Mouse (Mus musculus): ENCODE data around the gene Alpi. TPM values are rescaled to one million over a fixed set of nuclear protein-coding genes. Genes with fewer than 3 reads are reported as not detected.

Alpi gene
- polyA plus RNA-seq, 1 experiment from 2014 or later = not detected

- Histone ChIP-seq H3K4me3 (no peak overlapping the region), H3K36me3 (no peaks in the 10 kb centered on the region), H3K9me3 (replicated peaks) (no peaks in the 10 kb centered on the region), H3K9ac (no peak overlapping the region), H3K4me2 (no peak overlapping the region), H3K27ac (no peak overlapping the region), H3K27me3 (no peaks in the 10 kb centered on the region), H3K4me1 (replicated peaks) (no peaks in the 10 kb centered on the region)
- no peak for ATAC-seq (replicated peaks; ENCODE audit: insufficient number of reproducible peaks, insufficient read depth, low FRiP score, low read depth)
- WGBS = 74% methylated on average over 8 of the region's 8 CpGs
Measured at GRCm38 (mm10) chr1:87106536-87106935, 5.1 kb upstream of the Alpi start.

GRCm38 (mm10) chr1:87103936-87104335, 2.5 kb upstream of the Alpi start:
- Histone ChIP-seq H3K9me3 (replicated peaks) (no peaks in the 10 kb centered on the region), H3K27me3 (peaks cover 11% of the 10 kb centered on the region), H3K9ac (no peak overlapping the region), H3K36me3 (no peaks in the 10 kb centered on the region), H3K4me2 (no peak overlapping the region), H3K4me3 (no peak overlapping the region), H3K27ac (no peak overlapping the region), H3K4me1 (replicated peaks) (no peaks in the 10 kb centered on the region)
- ATAC-seq (replicated peaks; ENCODE audit: insufficient number of reproducible peaks, insufficient read depth, low FRiP score, low read depth) = no peak
- WGBS = 84% methylated on average over 1 of the region's 1 CpGs

GRCm38 (mm10) chr1:87102114-87102513, 708 bp upstream of the Alpi start:
- Histone ChIP-seq H3K4me3 (no peak overlapping the region), H3K9ac (no peak overlapping the region), H3K9me3 (replicated peaks) (no peaks in the 10 kb centered on the region), H3K36me3 (no peaks in the 10 kb centered on the region), H3K4me2 (no peak overlapping the region), H3K27me3 (peaks cover 27% of the 10 kb centered on the region), H3K27ac (no peak overlapping the region), H3K4me1 (replicated peaks) (peaks cover 4% of the 10 kb centered on the region)
- 81% methylated on average over 3 of the region's 3 CpGs for WGBS
- no peak for ATAC-seq (replicated peaks; ENCODE audit: insufficient number of reproducible peaks, insufficient read depth, low FRiP score, low read depth)

GRCm38 (mm10) chr1:87098358-87098975, 2.9 kb downstream of the Alpi start:
- no peak overlapping the region for H3K27ac ChIP-seq
- 0 out of 2 replicates have a peak overlapping the region, but pooled peaks have one; percentile 20 for H3K4me3 ChIP-seq
- H3K9me3 ChIP-seq (replicated peaks) = no peaks in the 10 kb centered on the region
- no peaks in the 10 kb centered on the region for H3K36me3 ChIP-seq
- peaks cover 32% of the 10 kb centered on the region for H3K27me3 ChIP-seq
- H3K4me1 ChIP-seq (replicated peaks) = peaks cover 4% of the 10 kb centered on the region
- ATAC-seq (replicated peaks; ENCODE audit: insufficient number of reproducible peaks, insufficient read depth, low FRiP score, low read depth) = peak; percentile 48
- H3K4me2 ChIP-seq = peak overlapping the region; percentile 46
- no peak overlapping the region for H3K9ac ChIP-seq
- 13% methylated on average over 30 of the region's 30 CpGs for WGBS

GRCm38 (mm10) chr1:87095642-87096041, 5.8 kb downstream of the Alpi start:
- Histone ChIP-seq H3K27me3 (peaks cover 32% of the 10 kb centered on the region), H3K36me3 (no peaks in the 10 kb centered on the region), H3K9me3 (replicated peaks) (no peaks in the 10 kb centered on the region), H3K9ac (no peak overlapping the region), H3K4me1 (replicated peaks) (peaks cover 4% of the 10 kb centered on the region), H3K4me3 (no peak overlapping the region), H3K27ac (no peak overlapping the region), H3K4me2 (no peak overlapping the region)
- ATAC-seq (replicated peaks; ENCODE audit: insufficient number of reproducible peaks, insufficient read depth, low FRiP score, low read depth) = no peak
- 77% methylated on average over 8 of the region's 8 CpGs for WGBS

GRCm38 (mm10) chr1:87089828-87090227, 11.6 kb downstream of the Alpi start, which contains the start of gene Alppl2:
Alppl2 (minus strand) TSS chr1:87089928.
- H3K4me2 ChIP-seq = no peak within 1 kb of the TSS
- H3K36me3 ChIP-seq = no peaks in the 10 kb centered on the region
- H3K9me3 ChIP-seq (replicated peaks) = no peaks in the 10 kb centered on the region
- H3K27me3 ChIP-seq = no peaks in the 10 kb centered on the region; the same call in 1 of the 2 replicates
- H3K27ac ChIP-seq = no peak within 1 kb of the TSS
- ATAC-seq (replicated peaks; ENCODE audit: insufficient number of reproducible peaks, insufficient read depth, low FRiP score, low read depth) = no peak
- no peaks in the 10 kb centered on the region for H3K4me1 ChIP-seq (replicated peaks)
- WGBS = 73% methylated on average over 4 of the region's 4 CpGs
- H3K4me3 ChIP-seq = no peak within 1 kb of the TSS
- no peak within 1 kb of the TSS for H3K9ac ChIP-seq

GRCm38 (mm10) chr1:87089251-87089650, 12.2 kb downstream of the Alpi start:
- Histone ChIP-seq H3K27ac (no peak overlapping the region), H3K4me2 (no peak overlapping the region), H3K9me3 (replicated peaks) (no peaks in the 10 kb centered on the region), H3K36me3 (no peaks in the 10 kb centered on the region), H3K9ac (no peak overlapping the region), H3K4me3 (no peak overlapping the region), H3K4me1 (replicated peaks) (no peaks in the 10 kb centered on the region), H3K27me3 (no peaks in the 10 kb centered on the region; the same call in 1 of the 2 replicates)
- 0 out of 2 replicates have a peak, but pooled peaks have one; percentile 10 for ATAC-seq (replicated peaks; ENCODE audit: insufficient number of reproducible peaks, insufficient read depth, low FRiP score, low read depth)
- WGBS = 84% methylated on average over 11 of the region's 11 CpGs

- WGBS = 65% methylated on average over 17 of the region's 17 CpGs
Measured at GRCm38 (mm10) chr1:87086964-87087363, 14.4 kb downstream of the Alpi start.

GRCm38 (mm10) chr1:87086196-87086595, 15.2 kb downstream of the Alpi start:
- Histone ChIP-seq H3K4me1 (replicated peaks) (no peaks in the 10 kb centered on the region), H3K9me3 (replicated peaks) (no peaks in the 10 kb centered on the region), H3K9ac (no peak overlapping the region), H3K4me3 (no peak overlapping the region), H3K27ac (no peak overlapping the region), H3K27me3 (no peaks in the 10 kb centered on the region; the same call in 1 of the 2 replicates), H3K4me2 (no peak overlapping the region), H3K36me3 (no peaks in the 10 kb centered on the region)
- no peak for ATAC-seq (replicated peaks; ENCODE audit: insufficient number of reproducible peaks, insufficient read depth, low FRiP score, low read depth)
- 56% methylated on average over 4 of the region's 4 CpGs for whole genome bisulfite sequencing

More at GRCm38 (mm10) chr1:87086964-87087363, 14.4 kb downstream of the Alpi start:
- no peak overlapping the region for H3K9ac ChIP-seq
- no peaks in the 10 kb centered on the region; the same call in 1 of the 2 replicates for H3K27me3 ChIP-seq
- H3K27ac ChIP-seq = no peak overlapping the region
- H3K36me3 ChIP-seq = no peaks in the 10 kb centered on the region
- no peak overlapping the region for H3K4me2 ChIP-seq
- no peak for ATAC-seq (replicated peaks; ENCODE audit: insufficient number of reproducible peaks, insufficient read depth, low FRiP score, low read depth)
- no peaks in the 10 kb centered on the region for H3K4me1 ChIP-seq (replicated peaks)
- H3K4me3 ChIP-seq = no peak overlapping the region
- no peaks in the 10 kb centered on the region for H3K9me3 ChIP-seq (replicated peaks)

GRCm38 (mm10) chr1:87073776-87074175, 27.6 kb downstream of the Alpi start:
- no peaks in the 10 kb centered on the region for H3K9me3 ChIP-seq (replicated peaks)
- H3K4me3 ChIP-seq = no peak overlapping the region
- no peaks in the 10 kb centered on the region for H3K27me3 ChIP-seq
- H3K9ac ChIP-seq = no peak overlapping the region
- H3K36me3 ChIP-seq = no peaks in the 10 kb centered on the region
- WGBS = 73% methylated on average over 8 of the region's 8 CpGs
- no peak for ATAC-seq (replicated peaks; ENCODE audit: insufficient number of reproducible peaks, insufficient read depth, low FRiP score, low read depth)
- no peaks in the 10 kb centered on the region for H3K4me1 ChIP-seq (replicated peaks)
- H3K4me2 ChIP-seq = no peak overlapping the region
- H3K27ac ChIP-seq = no peak overlapping the region

GRCm38 (mm10) chr1:87070720-87071119, 30.7 kb downstream of the Alpi start:
- Histone ChIP-seq H3K36me3 (no peaks in the 10 kb centered on the region), H3K9ac (no peak overlapping the region), H3K9me3 (replicated peaks) (no peaks in the 10 kb centered on the region), H3K4me1 (replicated peaks) (no peaks in the 10 kb centered on the region), H3K4me3 (no peak overlapping the region), H3K4me2 (no peak overlapping the region), H3K27me3 (no peaks in the 10 kb centered on the region), H3K27ac (no peak overlapping the region)
- WGBS = 49% methylated on average over 16 of the region's 16 CpGs
- no peak for ATAC-seq (replicated peaks; ENCODE audit: insufficient number of reproducible peaks, insufficient read depth, low FRiP score, low read depth)

GRCm38 (mm10) chr1:87060913-87061312, 40.5 kb downstream of the Alpi start:
- H3K9me3 ChIP-seq (replicated peaks) = no peaks in the 10 kb centered on the region
- H3K4me3 ChIP-seq = no peak overlapping the region
- H3K4me1 ChIP-seq (replicated peaks) = no peaks in the 10 kb centered on the region
- H3K9ac ChIP-seq = no peak overlapping the region
- H3K4me2 ChIP-seq = no peak overlapping the region
- ATAC-seq (replicated peaks; ENCODE audit: insufficient number of reproducible peaks, insufficient read depth, low FRiP score, low read depth) = no peak
- no peak overlapping the region for H3K27ac ChIP-seq
- no peaks in the 10 kb centered on the region for H3K27me3 ChIP-seq
- H3K36me3 ChIP-seq = no peaks in the 10 kb centered on the region
